Mouse (Mus musculus): ENCODE results near the gene Tsku.

DNA sequence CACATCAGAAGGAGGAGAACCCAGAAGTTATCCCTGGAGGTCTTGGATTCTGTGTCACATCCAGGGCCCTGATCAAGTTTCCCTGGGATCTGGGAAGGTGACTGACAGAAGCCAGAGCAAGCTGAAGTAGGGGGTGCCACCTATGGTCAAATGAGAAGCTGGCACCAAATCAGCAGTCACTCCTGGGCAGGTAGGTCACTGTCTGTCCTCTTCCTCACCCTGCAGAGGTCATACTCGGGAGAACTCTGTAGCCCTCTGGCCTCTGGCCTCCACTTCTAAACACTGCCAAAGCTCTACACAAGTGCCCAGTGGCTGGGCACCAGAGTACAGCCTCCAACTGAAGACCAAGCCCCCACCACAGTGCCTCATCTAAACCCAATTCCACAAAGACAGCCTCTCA lies 3.1 kb downstream of the Tsku start:
- TF ChIP-seq USF1 (IDR thresholded peaks at IDR 0.05; ENCODE audit: low read depth), result no peak
- TF ChIP-seq MYOG (IDR thresholded peaks at IDR 0.05; ENCODE audit: control insufficient read depth in 1 of 3, insufficient read depth in 1 of 3, insufficient read length in 2 of 3, low read depth in 2 of 3), result no peak
- no peak for TF ChIP-seq MYOD1 (IDR thresholded peaks at IDR 0.05; ENCODE audit: control insufficient read depth in 1 of 3, insufficient read length in 2 of 3, low read depth in 2 of 3)
- TF ChIP-seq POLR2A (IDR thresholded peaks at IDR 0.05; ENCODE audit: insufficient read length, low read depth), result no peak
- no peak for TF ChIP-seq E2F4 (IDR thresholded peaks at IDR 0.05; ENCODE audit: insufficient read depth)
- TF ChIP-seq CEBPB (IDR thresholded peaks at IDR 0.05; ENCODE audit: insufficient read depth, poor library complexity, severe bottlenecking), result no peak
- TF ChIP-seq MAX (IDR thresholded peaks at IDR 0.05; ENCODE audit: low read depth), result no peak

All from myocyte (in vitro differentiated cells).